Mouse (Mus musculus) adrenal gland, adult (tissue): ENCODE data around the gene Aarsd1.
"Not testable (repeated sequence)": the region's sequence is repeated elsewhere in the genome, so short reads cannot be mapped to it uniquely, and the experiment has no call there.

ENCODE experiments used
- DNase-seq, 2 experiments: peaks; one replicate each; pipeline ENCODE4 v3.0.0; 2022 to 2023; ENCODE audit warnings: low spot score in 1 of 2; ENCODE audit not compliant: inconsistent age in 2 of 2

Gene Aarsd1

DNA sequence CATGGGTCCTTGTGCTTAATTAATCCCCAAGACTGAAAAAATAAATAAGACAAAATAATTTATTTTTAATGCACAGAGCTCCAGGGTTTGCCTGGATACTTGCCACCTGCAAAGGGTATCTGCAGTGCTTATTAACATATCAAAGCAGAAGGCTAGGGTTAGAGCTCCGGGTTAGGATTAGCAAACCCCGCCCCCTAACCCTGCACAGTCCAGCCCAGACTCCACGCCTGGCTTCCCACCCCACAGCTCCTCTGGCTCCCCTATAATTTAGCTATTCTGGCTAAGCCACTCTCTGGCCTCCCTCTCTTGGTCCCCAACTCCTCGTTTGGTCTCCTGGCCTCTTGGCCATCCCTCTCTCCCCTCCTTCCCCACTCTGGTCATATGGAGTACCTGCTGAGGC is 35.6 kb downstream of the Aarsd1 start:
- DNase-seq: no peak

- DNase-seq: peak in 1 of 2 experiments; percentile 48
Measured at GRCm38 (mm10) chr11:101378926-101379325, 38.5 kb downstream of the Aarsd1 start.

DNA sequence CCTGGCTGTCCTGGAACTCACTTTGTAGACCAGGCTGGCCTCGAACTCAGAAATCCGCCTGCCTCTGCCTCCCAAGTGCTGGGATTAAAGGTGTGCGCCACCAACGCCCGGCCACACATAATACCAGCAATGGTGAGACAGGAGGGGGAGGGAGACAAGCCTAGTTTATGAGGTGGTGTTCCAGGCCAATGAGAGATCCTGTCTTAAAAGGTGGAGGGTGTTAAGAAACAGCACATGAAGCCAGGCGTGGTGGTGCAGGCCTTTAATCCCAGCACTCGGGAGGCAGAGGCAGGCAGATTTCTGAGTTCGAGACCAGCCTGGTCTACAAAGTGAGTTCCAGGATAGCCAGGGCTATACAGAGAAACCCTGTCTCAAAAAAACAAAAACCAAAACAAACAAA is 39.2 kb downstream of the Aarsd1 start:
- DNase-seq: not testable (repeated sequence)

DNA sequence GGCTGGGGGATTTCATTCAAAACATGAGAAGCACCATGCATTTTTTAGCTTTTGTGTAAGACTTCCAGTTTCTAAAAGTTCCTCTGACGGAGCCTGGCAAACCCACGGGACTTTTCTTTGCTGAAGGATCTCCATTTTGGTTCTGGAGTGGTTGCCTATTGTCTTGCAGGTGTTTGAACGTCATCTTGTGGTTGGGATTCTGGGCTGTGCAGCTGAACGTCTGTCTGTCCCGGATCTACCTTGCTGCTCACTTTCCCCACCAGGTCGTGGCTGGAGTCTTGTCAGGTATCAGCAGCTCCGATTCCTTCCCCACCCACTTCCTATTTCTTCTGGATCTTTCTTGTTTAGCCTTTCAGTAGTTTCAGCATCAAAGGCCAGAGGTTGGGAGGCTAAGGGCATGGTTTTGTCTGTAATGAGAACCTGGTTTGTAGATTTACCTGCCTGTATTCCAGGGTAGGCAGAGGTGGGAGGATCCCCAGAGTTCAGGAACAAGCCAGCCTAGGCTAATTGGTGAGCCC is 42.9 kb downstream of the Aarsd1 start:
- no peak for DNase-seq

DNA sequence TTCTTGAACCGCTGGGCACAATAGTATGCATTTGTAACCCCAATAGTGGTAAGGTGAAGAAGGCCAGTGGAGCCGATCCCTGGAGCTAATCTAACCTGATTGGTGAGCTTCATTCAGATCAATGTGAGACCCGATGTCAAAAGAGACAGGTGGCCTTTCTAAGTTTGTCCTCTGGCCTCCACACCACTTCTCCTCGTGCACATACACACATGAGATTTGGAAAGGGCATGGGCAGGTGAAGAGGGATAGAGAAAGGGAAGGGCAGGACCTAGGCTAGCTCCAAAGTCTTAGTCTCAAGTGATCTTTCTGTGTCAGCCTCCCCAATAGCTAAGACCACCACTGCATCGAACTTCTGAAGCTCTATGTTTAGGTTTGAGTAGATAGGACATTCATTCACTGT is 47.3 kb downstream of the Aarsd1 start:
- DNase-seq: no peak

DNA sequence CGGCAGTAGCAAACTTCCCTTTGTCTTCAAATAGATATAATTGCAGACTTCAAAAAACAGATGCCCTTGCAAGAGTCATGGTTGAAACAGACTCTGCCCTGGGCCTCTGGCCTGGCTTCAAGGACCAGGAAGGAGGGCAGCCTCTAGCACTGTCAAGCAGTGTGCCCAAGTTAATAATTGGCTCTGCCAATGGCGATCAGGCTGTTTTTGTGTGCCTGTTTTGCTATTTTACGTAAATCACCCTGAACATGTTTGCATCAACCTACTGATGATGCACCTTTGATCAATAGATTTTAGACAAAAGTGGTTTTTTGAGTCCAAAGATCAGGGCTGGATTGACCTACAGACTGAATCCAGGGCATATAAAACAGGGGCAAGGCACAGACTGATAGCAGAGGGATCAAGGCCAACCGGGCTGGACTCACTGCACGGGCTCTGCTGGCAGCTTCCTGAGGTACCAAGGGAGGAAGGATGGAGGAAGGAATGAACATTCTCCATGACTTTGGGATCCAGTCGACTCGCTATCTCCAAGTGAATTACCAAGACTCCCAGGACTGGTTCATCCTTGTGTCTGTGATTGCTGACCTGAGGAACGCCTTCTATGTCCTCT is 50.0 kb downstream of the Aarsd1 start, which contains the start of gene G6pc:
TSS of gene G6pc (plus strand) at position 236 of the 610 bp plus-strand sequence.
- peak; percentile 42 to 84 for DNase-seq

DNA sequence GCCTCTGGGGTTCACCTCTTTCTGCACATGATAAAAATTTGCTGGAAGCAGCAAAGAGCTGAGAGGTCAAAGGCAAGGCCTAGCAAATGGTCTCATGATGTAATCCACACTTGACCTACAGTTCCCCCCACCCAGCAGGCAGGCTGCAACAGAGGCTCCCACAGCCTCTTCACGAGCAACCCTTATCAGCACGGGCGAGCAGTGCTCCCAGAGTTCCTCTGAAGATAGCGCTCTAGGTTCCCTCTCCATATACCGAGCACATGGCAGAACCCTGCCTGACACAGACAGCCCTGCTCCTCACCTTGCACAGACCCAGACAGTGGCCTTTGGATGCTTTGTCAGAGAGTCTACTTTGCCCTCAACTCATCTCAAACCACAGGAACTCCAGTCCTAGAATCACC is 52.9 kb downstream of the Aarsd1 start:
- no peak for DNase-seq

DNA sequence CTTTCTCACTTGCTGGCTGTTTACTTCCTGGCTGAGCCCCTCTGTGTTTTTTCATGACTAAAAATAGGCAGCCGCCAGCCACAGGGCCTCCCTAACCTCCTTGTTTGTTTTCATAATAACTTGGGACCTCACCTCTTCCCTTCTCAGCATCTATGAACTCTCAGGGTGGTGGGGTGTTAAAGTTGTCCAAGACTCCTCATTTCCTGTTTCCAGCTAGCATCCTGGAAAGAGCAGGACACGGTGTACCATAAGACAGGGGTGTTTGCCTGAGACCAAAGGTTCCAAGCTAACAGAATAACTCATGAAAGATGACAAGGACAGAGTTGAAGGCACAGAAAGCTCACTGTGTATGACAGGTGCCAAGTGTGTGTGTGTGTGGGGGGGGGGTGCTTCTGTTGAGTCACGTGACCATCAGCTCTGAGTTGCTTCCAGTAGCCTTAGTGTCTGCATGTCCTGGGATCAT is 56.7 kb downstream of the Aarsd1 start:
- DNase-seq: peak; percentile 61 to 77

- DNase-seq: peak; percentile 68 to 83
Measured at GRCm38 (mm10) chr11:101359776-101360175, 57.6 kb downstream of the Aarsd1 start.

DNA sequence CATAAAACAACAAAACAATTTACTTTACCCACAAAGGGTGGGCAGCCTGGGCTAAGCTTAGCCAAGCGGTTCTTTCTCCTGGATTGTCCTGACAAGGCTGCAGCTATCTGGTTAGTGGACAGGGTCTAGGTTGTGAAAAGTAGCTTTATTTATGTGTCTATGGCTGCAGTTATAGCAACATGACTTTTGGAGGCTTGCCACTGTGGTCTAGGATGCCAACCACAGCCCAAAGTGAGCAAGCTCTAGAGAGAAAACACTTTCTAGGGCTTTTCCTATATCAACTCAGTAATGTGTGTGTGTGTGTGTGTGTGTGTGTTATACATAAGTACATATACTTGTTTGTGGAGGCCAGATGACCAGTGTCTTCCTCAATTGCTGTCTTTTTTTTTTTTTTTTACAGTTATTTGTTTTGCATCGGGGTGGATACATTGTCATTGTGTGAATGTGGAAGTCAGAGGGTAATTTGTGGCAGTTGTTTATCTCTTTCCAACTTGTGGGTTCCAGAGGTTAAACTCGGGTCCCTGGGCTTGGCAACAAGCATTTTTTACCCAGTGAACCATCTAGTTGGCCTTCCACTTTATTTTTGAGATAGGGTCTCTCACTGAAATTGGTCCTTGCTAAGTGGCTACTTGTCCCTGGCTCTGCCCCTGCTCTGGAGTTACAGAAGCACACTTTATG is 59.8 kb downstream of the Aarsd1 start:
- DNase-seq: no peak
